Mouse (Mus musculus) cerebral cortex, adult 2 months (tissue): ENCODE data around the gene Crk.

Experiments
- WGBS: fragments of 180-500 bp; shearing (Covaris S2); methylation state at CpG from one replicate; pipeline ENCODE4 v1.1.7; 2018; 5-methylcytosine and 5-hydroxymethylcytosine counted together

Gene Crk

DNA sequence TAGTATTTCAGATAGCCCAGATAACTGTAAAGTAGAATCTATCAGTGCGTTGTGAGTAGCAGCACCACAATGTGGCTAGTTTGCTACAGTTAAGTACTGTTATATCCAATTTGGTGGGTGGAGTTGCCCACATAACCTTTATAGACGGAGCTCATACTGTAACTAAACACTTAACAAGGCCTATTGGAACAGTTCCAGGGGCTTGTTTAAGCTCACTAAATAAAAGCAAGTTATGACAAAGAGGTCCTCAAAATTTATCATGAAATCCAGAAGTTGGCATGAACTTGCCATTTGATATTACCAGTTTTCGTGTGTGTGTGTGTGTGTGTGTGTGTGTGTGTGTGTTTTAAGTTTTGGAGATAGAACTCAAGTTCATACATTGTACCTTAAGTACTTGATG lies 61.1 kb downstream of the Crk start:
- 47% methylated on average over 3 of the region's 3 CpGs for WGBS

DNA sequence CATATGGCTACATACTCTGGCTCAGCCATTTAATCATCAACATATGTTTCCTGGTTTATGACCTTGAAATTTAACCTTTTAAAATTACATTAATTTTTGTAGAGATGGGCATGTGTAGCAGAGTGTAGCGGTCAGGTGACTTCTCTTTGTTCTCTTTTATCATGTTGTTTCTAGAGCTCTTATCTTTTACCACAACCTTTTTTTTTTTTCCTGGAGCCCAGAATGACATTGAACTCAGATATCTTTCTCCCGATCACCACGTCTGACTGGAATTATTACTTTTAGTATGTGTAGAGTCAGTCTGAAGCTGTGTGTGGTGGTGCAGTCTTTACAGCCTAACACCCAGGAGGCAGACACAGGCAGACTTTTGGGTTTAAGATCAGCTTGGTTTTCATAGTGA lies 62.6 kb downstream of the Crk start:
- 56% methylated on average over 3 of the region's 3 CpGs for WGBS

DNA sequence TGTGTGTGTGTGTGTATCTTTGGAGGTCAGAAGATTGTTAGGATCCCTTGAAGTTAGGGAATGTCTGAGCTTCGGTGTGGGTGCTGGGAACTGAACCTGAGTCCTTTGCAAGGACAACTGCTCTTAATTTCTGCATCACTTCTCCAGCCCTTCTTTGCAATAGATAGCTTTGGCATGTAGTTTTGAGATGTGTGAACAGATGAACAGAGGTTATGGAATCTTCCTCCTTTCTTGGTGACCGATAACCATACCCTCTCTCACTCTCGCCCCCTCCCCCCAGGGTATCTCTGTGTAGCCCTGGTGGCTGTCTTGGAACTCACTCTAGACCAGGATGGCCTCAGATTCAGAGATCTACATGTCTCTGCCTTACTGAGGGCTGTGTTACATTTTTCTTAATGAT lies 65.7 kb downstream of the Crk start:
- WGBS = 92% methylated on average over 3 of the region's 3 CpGs

DNA sequence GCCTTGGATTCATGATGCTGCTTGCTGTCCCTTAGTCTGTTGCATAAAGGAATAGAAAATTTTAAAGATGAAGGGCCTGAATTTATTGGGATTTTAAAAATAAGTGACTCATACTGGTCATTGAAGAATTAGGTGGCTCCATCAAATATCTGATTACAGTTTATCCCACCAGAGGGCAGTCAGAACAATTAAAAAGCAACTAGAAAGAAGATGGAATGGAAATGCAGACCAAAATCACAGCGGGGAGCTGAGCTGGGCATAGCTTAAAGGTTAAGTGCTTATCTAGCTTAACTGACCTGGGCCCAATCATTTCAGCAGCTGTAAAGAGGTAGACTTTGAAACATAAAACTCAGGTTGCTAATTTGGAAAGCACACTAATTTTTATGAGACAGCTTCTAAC lies 71.5 kb downstream of the Crk start:
- 32% methylated on average over 1 of the region's 1 CpGs for WGBS

DNA sequence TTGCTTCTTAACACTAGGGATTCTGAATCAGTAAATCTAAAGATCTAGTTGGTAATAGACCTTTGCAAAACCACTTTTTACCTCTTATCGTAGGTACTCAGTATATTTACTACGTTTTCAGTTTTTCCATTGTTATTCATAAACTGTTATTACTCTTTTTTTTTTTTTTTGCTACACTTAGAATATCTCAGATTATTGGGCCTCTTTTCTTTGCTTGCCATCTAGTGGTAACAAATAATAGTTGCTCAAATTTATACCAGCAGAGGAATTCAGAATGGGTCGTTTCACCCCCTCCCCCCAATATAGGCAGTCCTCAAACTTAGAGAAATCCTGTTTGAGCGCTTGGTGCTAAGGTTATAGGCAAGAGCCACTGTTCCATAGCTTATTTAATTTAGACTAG lies 72.0 kb downstream of the Crk start:
- WGBS = 48% methylated on average over 4 of the region's 4 CpGs
